Mouse (Mus musculus) brain, embryonic 14.5 days (tissue): ENCODE measurements around the gene Thbs1.
"Not testable (repeated sequence)": the region's sequence is repeated elsewhere in the genome, so short reads cannot be mapped to it uniquely, and the experiment has no call there.

Experiments
- CTCF ChIP-seq: fragments of 200-500 bp; IDR thresholded peaks from 2 replicates; pipeline ENCODE4 v1.5.1; 2012; ENCODE audit warnings: inconsistent platforms, mild to moderate bottlenecking, moderate library complexity, borderline replicate concordance; ENCODE audit not compliant: insufficient read depth, insufficient read length; ENCODE audit errors: extremely low read depth
- POLR2A ChIP-seq: fragments of 200-500 bp; IDR thresholded peaks from 2 replicates; pipeline ENCODE4 v1.6.1; 2012; ENCODE audit warnings: mild to moderate bottlenecking, inconsistent platforms, borderline replicate concordance; ENCODE audit not compliant: poor library complexity, insufficient read depth, insufficient read length, severe bottlenecking; ENCODE audit errors: extremely low read depth

GRCm38 (mm10) chr2:118147749-118148148 is 36.1 kb downstream of the Thbs1 start:
- TF ChIP-seq POLR2A, CTCF: not testable (repeated sequence)
